Mouse (Mus musculus) cerebellum, adult 11 months (tissue): ENCODE data around the gene Dctn5.

Experiments
- DNase-seq: peaks from one replicate; pipeline ENCODE4 v3.0.0; 2022

Gene Dctn5

GRCm38 (mm10) chr7:122163766-122164165 is 30.9 kb downstream of the Dctn5 start:
- DNase-seq: no peak

GRCm38 (mm10) chr7:122167203-122167602 is 34.4 kb downstream of the Dctn5 start:
- DNase-seq: no peak

GRCm38 (mm10) chr7:122170705-122171104 is 37.9 kb downstream of the Dctn5 start:
- DNase-seq: no peak

- no peak for DNase-seq
These were observed 38.8 kb downstream of the Dctn5 start for GRCm38 (mm10) chr7:122171613-122172012.

- no peak for DNase-seq
These were observed 47.9 kb downstream of the Dctn5 start for GRCm38 (mm10) chr7:122180720-122181119.

GRCm38 (mm10) chr7:122184569-122184968 is 51.7 kb downstream of the Dctn5 start:
- no peak for DNase-seq

- no peak for DNase-seq
These were observed 53.2 kb downstream of the Dctn5 start, which contains the start of gene Ern2 for GRCm38 (mm10) chr7:122186043-122186442. Gene Ern2, minus strand, starts transcription at chr7:122186207.

- no peak for DNase-seq
These were observed 56.6 kb downstream of the Dctn5 start for GRCm38 (mm10) chr7:122189484-122189883.

GRCm38 (mm10) chr7:122191097-122191496 is 58.3 kb downstream of the Dctn5 start:
- DNase-seq: no peak

- no peak for DNase-seq
These were observed 61.1 kb downstream of the Dctn5 start for GRCm38 (mm10) chr7:122193919-122194318.

GRCm38 (mm10) chr7:122196771-122197170 is 63.9 kb downstream of the Dctn5 start:
- DNase-seq: no peak

GRCm38 (mm10) chr7:122197306-122197705 is 64.5 kb downstream of the Dctn5 start:
- DNase-seq: peak; percentile 14
